Mouse (Mus musculus) olfactory bulb, adult 2 months (tissue): ENCODE measurements around the gene Cip2a. TPM values are rescaled to one million over a fixed set of nuclear protein-coding genes. Genes with fewer than 3 reads are reported as not detected.
A peak's percentile ranks its signal among the peaks of the same experiment; 100 is the strongest.

Experiments used
- H3K27ac ChIP-seq: fragments of 200-500 bp; 2 replicates; pipeline ENCODE4 v1.5.1; 2012; ENCODE audit warnings: low read depth, low read length; ENCODE audit not compliant: insufficient read depth
- H3K4me1 ChIP-seq: fragments of 200-500 bp; 2 replicates; pipeline ENCODE4 v1.6.1; 2012; ENCODE audit warnings: low read length; ENCODE audit not compliant: control insufficient read depth, insufficient read depth
- H3K4me3 ChIP-seq: fragments of 200-500 bp; 2 replicates; pipeline ENCODE4 v1.5.1; 2012; ENCODE audit warnings: mild to moderate bottlenecking, low read depth, low read length, moderate library complexity; ENCODE audit not compliant: insufficient read depth
- CTCF ChIP-seq: fragments of 200-500 bp; IDR thresholded peaks from 2 replicates; pipeline ENCODE4 v1.5.1; 2012; ENCODE audit warnings: low read depth, mild to moderate bottlenecking, low read length, moderate library complexity; ENCODE audit not compliant: insufficient read depth
- POLR2A ChIP-seq: fragments of 200-500 bp; IDR thresholded peaks from 2 replicates; pipeline ENCODE4 v1.6.1; 2012; ENCODE audit warnings: mild to moderate bottlenecking, low read depth, low read length, moderate library complexity; ENCODE audit not compliant: insufficient read depth
- WGBS: fragments of 180-500 bp; shearing (Covaris S2); methylation state at CpG from one replicate; pipeline ENCODE4 v1.1.7; 2018; 5-methylcytosine and 5-hydroxymethylcytosine counted together
- polyA plus RNA-seq: library from polyadenylated mRNA; stranded (reverse); fragments of >200 nt; gene quantifications from 2 replicates; pipeline ENCODE4 v1.2.4, GENCODE M21; 2012; ENCODE audit warnings: low replicate concordance; ENCODE audit not compliant: missing spikeins, insufficient read depth, insufficient read length

Cip2a gene
- polyA plus RNA-seq, result not detected in 2 replicates

DNA sequence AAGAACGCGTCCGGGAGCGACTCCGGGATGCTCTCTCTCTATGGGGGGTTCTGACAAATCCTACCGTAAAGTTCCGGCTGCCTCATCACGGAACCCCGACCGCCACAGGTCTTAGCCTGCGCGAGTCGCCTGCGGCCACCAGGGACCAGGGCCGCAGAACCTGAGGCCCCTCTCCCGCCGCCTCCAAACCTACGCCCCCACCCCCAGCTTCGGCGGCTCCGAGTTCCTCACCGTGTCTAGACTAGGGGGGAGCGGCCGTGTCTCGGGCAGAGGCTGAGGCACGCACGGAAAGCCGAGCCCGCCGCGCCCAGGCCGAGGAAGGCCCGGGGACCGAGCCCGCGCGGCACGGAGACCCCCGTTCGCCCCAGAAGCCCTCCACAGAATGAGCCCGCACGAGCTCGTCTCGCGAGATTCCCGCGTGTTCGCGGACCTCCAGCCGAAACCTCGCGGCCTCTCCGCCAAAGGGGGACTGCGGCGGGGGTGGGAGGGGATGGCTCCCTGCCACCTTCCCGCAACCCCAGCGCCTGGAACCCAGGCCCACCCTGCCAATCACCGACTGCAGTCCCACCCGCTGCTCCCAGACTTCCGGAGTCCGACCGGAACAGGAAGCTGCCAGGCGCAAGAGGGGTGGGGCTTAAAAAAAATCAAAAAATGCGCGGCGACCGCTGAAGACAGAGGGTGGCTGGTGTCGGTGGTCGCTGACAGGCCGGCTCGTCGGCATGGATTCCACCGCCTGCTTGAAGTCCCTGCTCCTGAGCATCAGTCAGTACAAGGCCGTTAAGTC, at the start of gene Cip2a, which contains the start of gene Dzip3:
Cip2a (plus strand) TSS at position 627 of the 784 bp plus-strand sequence.
Dzip3 (minus strand) TSS at position 607 of the 784 bp plus-strand sequence.
- Histone ChIP-seq H3K4me3 (peak within 1 kb of the TSS; percentile 67), H3K4me1 (no peaks in the 10 kb centered on the region), H3K27ac (peak within 1 kb of the TSS; percentile 71)
- WGBS, result under 1% methylated on average over 74 of the region's 74 CpGs
- TF ChIP-seq POLR2A, result peak; percentile 59; the same call in 1 of the 2 replicates
- no peak for TF ChIP-seq CTCF

DNA sequence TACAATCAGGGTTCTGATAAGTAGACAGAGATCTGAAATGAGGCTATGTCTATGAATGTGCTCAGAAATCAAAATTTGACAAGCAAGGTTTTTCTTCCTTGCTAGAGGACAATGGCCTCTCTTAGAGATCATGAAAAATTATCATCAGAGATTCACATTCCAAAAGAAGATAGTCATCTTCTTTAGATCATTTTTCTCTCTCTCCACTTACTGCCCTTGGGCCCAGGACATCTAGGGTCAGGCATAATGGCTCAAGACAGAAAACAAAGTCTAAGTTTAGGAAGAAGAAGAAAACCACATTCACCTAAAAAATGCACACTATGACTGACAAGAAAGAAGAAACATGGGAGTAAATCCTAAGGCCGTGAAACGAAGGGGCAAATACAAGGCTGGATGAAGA, 21.0 kb upstream of the Cip2a start:
- WGBS, result 99% methylated on average over 2 of the region's 2 CpGs

DNA sequence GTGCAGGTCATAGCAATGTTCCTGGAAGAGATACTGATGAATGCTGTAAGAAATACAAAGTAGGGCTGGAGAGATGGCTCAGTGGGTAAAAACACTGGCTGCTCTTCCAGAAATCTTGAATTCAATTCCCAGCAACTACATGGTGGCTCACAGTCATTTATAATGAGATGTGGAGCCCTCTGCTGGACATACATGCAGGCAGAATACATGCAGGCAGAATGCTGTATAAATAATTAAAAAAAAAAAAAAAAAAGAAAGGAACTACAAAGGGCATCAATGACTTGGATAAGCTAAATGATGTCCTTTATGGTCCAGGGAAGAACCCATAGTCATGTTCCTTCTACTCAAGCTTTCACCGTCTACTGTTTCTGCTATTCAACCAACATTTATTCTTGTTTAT, 20.4 kb upstream of the Cip2a start:
- H3K27ac ChIP-seq, result no peak overlapping the region
- no peak for TF ChIP-seq CTCF
- TF ChIP-seq POLR2A, result no peak
- H3K4me3 ChIP-seq, result no peak overlapping the region
- no peaks in the 10 kb centered on the region for H3K4me1 ChIP-seq
- WGBS, result 98% methylated on average over 1 of the region's 1 CpGs

More for the DNA sequence above, 21.0 kb upstream of the Cip2a start:
- TF ChIP-seq CTCF (no peak), POLR2A (no peak)
- Histone ChIP-seq H3K4me3 (no peak overlapping the region), H3K27ac (no peak overlapping the region), H3K4me1 (no peaks in the 10 kb centered on the region)

DNA sequence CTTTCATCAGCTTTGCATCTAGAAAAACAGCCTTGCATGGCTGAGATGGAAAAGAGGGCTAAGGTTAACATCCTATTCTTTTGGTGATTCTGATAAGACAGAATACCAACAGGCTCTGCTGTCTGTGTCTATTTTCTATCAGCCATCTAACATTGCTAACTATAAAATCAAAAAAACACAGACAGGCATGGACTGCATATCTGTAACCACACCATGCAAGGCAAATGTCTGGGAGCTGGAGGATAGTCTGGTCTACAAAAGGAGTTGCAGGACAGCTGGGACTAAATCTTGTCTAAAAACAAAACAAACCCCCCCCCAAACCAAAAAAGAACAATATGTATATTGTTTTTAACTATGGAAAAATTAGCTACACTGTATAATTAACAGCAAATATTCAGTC, 14.0 kb upstream of the Cip2a start:
- Histone ChIP-seq H3K27ac (no peak overlapping the region), H3K4me1 (no peaks in the 10 kb centered on the region)

DNA sequence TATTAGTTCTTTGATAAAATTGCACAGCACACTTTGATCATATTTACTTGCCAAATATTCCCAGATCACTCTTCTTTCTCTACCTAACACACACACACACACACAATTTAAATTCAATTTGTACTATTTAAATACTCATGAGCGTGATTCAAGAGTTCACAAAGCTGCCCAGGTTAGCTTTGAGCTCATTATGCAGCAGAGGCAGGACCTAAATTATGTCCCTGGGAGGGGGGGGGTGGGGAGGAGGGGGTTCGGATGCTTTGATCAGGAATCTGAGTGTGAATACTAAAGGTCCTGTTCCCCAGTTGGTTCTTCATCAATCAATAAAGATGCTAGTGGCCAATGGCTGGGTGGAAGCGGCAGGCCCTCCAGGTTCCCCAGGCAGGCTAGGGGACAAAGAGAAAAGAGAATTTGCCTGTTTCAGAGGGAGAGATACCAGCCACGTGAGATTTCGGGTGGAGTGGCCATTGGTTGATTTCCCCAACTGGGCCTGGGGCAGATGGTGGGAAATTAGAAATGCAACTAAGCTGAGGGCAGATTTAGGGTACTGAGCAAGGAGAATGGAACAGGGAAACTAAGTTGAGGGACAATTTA, 8.9 kb upstream of the Cip2a start:
- Histone ChIP-seq H3K4me3 (no peak overlapping the region), H3K4me1 (no peaks in the 10 kb centered on the region), H3K27ac (no peak overlapping the region)
- TF ChIP-seq POLR2A, result no peak
- TF ChIP-seq CTCF, result no peak
- WGBS, result 67% methylated on average over 5 of the region's 5 CpGs

More for the DNA sequence above, 14.0 kb upstream of the Cip2a start:
- TF ChIP-seq CTCF (no peak), POLR2A (no peak)
- H3K4me3 ChIP-seq, result no peak overlapping the region

DNA sequence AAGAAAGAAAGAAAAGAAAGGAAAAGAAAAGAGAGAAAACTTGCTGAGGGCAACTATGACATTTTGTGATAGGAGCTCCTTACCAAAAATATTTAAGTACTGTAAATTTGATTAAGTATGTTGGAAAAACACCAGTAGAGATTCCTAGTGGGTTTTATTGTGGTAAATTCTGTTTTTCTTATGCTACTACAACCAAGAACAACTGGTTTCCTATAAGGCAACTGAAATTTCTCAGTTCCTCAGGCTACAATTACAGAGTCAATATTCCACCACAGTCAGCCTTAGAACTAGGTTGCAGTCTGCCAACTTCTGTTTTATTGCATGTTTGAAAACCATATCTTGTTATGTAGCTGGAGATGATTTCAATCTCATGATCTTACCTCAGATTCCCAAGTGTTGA, 4.3 kb upstream of the Cip2a start:
- Histone ChIP-seq H3K4me1 (no peaks in the 10 kb centered on the region), H3K27ac (no peak overlapping the region), H3K4me3 (no peak overlapping the region)
- TF ChIP-seq POLR2A, result no peak
- TF ChIP-seq CTCF, result no peak

DNA sequence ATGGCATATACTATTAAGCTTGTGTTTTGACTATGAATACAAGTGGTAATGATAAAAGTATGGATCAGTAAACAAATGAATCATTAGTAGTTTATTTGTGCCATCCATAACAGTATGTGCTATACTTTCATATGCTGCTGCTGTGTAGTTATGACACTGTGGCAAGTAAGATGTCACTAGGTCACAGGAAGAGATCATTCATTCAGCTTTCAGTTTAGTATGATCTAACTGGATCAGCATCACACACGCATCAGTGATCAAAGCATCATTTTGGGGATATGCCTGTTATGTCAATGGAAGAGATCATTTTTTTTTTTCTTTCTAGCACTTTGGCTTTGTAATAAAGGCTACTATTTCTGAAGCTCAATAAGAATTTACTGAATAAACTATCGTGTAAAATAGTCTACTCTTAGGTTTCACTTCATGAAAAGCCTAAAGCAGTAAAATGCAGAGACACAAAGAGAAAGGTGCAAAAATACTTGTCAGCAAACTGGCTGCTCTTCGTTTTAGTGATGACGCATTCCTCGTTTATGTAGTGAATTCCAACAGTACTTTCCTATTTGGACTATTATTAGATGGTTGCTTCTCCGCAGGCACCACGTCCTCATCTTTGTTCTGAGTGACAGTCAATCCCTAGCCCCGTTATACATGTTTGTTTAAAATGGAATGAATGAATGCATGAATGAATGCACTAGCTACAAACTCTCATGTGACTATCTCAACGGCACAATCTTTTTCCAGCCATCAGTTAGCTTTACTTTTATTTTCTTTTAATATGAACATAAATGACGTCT, 1.4 kb upstream of the Cip2a start:
- no peaks in the 10 kb centered on the region for H3K4me1 ChIP-seq
- no peak overlapping the region for H3K4me3 ChIP-seq
- H3K27ac ChIP-seq, result no peak overlapping the region
- 7% methylated on average over 10 of the region's 10 CpGs for WGBS
- TF ChIP-seq CTCF (no peak), POLR2A (no peak)

DNA sequence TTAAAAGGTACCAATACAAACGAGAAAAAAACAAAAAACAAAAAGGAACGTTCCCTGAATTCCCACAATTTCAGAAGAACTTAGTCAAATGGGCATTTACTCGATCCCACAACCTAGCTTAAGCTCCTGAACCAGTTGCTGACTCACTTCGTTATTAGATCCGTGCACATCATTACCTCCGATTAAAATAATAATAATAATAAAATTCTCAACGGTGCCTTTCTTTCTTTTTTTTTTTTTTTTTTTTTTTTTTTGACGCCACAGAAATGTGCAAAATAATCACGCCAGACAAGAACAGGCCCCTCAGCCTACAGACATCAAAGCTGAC, 790 bp upstream of the Cip2a start:
- no peaks in the 10 kb centered on the region for H3K4me1 ChIP-seq
- peak overlapping the region; percentile 67 for H3K4me3 ChIP-seq
- H3K27ac ChIP-seq, result peak overlapping the region; percentile 71
- under 1% methylated on average over 9 of the region's 9 CpGs for WGBS
- TF ChIP-seq POLR2A, result no peak
- no peak for TF ChIP-seq CTCF

DNA sequence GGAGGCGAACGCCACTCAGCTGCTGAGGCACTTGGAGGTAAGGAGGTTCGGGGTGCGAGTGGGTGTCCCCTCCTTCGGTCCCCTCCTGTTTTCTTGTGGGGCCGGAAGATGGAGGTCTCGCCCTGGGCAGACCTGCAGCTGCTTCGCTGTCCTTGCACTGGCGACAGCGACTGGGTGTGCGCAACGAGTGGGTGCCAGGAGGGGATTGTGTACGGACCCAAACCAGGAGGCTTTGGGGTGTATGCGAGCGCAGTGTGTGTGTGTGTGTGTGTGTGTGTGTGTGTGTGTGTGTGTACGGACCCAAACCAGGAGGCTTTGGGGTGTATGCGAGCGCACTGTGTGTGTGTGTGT, 333 bp downstream of the Cip2a start:
- H3K27ac ChIP-seq, result no peak overlapping the region
- H3K4me3 ChIP-seq, result peak overlapping the region; percentile 67
- TF ChIP-seq POLR2A (no peak), CTCF (no peak)
- no peaks in the 10 kb centered on the region for H3K4me1 ChIP-seq
- under 1% methylated on average over 18 of the region's 18 CpGs for WGBS
